Mouse (Mus musculus) gastrocnemius, postnatal 25 days (tissue): ENCODE data around the gene Ech1. TPM values are rescaled to one million over a fixed set of nuclear protein-coding genes. Genes with fewer than 3 reads are reported as not detected.

Experiments
- DNase-seq: peaks from one replicate; pipeline ENCODE4 v3.0.0; 2022
- total RNA-seq, 2 experiments: library from RNA; stranded (reverse); gene quantifications; 1 replicate in 1 of 2; 2 replicates in 1 of 2; pipeline ENCODE4 v1.2.3; 2021

Ech1 gene
- total RNA-seq, 2 experiments from 2014 or later: 185 to 241 TPM

DNA sequence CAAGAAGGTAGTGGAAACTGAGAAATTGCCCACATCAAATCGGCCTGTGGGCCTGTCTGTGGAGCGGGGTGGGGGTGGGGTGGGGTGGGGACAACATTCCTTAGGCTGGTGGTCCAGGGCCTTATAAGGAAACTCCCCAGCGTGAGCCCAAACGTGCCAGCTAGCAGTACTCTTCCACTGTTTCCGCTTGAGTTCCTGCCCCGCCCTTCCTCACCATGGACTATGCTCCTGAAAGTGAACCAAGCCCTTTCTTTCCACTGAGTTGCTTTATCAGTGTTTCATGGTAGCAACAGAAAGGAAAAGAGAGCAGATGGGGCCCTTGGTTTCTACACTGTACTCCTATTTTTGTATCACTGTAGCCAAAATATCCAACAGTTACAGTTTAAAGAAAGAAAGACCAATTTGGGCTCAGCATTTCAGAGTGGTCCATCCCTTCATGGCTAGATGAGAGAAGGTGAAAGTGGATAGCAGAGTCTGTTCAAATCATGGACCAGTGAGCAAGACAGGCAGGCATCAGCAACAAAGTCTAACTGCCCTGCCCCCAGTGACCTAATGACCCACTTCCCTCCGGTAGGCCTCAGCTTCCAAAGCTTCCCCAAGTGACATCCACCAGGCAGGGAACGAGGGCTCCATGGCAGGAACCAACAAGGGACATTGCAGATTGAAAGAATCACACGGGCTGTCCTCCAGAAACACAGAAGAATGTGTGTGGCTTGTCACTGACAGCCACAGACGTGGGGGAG, 22.0 kb upstream of the Ech1 start:
- no peak for DNase-seq

- no peak for DNase-seq
Observed at GRCm38 (mm10) chr7:28803756-28804155, 21.3 kb upstream of the Ech1 start.

DNA sequence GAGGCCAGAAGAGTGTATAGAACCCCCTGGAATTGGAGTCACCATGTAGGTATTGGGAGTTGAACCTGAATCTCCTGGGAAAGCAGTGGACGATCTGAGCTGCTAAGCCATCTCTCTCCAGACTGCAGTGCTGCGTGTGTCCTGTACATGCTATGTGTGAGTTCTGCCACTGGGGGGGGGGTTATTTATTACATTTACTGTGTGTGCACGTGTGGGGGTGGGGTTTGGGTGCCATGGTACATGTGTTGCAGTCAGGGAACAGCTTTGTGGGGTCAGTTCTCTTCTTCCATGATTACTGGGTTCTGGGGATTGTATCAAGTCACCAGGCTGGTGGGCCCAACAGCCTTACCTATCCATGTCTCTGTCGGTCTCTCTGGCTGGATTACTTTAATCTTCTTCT, 18.1 kb upstream of the Ech1 start:
- DNase-seq: no peak

- DNase-seq: peak; percentile 53
Observed at GRCm38 (mm10) chr7:28807641-28808220, 17.3 kb upstream of the Ech1 start.

GRCm38 (mm10) chr7:28808221-28808941, 16.6 kb upstream of the Ech1 start, which contains the start of gene Hnrnpl:
Hnrnpl (plus strand) TSS chr7:28808541.
- DNase-seq: no peak

DNA sequence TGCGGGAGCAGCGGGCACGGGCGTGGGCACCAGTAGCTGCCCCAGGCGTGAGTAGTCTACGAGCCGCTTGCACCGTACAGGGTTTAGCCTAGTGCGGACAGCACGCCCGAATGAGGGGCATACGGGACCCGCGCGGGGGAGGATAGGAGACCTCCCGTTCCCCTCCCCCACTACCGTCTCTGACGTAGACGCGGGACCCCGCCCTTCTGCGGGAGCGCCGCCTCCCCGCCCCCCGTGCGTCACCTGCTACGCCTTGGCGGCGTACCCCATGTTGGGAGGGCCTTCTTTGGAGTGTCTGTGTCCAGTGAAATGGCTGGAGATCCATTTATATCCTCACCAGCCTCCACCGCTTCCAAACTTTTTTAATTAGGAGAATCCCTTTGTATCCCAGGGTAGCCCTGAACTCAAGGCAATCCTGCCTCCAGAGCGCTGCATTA, 16.0 kb upstream of the Ech1 start:
- DNase-seq: peak; percentile 95

- peak; percentile 62 for DNase-seq
Observed at GRCm38 (mm10) chr7:28809401-28810089, 15.5 kb upstream of the Ech1 start.

DNA sequence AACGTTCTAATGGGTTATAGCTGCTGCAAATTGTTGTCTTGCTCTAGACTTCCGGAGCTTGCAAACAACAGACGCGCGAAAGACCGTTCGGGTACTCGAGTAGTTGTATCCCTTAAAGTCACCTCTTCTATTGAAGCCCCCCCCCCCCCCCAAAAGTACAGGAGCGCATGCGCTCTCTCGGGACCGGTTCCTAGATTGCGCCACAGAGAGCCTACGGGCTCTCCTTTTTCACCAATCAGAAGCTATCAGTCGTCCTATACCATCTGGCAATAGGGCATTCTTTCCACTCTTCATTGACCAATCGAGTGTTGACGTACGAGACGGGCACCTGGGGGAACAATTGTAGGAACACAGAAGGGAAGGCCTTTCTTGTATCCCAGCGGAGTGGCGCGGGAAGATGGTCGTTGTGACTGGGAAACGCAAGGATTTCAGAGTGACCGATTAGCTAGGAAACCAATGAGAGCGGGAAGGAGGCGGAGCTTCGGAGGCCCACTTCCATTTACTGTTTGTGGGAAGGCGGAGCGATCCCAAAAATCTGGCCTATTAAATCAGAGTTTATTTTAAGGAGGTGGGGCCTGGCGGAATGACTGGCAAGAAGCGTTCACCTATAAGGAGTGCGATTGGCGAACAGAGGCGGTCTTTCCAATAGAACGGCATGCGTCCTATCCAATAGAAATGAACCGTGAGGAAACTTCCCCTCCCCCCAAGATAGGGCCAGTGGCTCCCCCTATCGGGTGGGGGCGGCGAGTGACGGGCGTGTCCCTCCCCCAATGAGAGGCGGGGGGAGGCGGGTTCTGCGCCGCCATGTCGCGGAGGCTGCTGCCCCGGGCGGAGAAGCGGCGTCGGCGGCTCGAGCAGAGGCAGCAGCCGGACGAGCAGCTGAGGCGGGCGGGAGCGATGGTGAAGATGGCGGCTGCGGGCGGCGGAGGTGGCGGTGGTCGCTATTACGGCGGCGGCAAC, 14.6 kb upstream of the Ech1 start:
- DNase-seq: peak; percentile 99

GRCm38 (mm10) chr7:28811228-28811627, 13.8 kb upstream of the Ech1 start:
- peak; percentile 94 for DNase-seq

DNA sequence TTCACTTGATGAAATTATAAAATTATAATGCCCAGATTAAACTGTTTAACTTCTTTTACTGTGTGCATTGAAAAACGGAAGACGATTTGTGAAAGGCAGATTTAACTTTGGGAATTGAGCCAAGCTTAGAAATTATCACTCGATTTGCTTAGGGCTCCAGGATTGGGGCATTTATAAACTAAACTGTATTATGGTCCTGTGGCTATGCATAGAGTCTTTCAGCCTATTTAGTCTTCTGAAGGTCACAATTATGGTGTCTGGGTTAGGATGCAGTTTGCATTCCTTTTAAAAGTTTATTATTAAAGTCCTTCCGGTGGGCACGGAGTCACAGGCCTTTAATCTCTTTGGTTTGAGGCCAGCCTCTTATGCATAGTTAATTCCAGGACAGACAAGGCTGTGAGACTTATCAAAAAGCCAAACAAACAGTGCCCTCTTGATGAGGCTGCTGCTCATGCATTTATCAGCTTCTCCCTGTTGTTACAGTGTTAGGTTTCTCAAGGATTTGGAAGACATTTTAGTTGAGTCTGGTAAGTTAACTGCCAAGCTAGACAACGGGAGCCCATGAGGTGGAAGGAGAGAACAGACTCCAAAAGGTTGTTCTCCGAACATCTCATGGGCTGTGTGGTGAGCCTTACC, 13.3 kb upstream of the Ech1 start:
- no peak for DNase-seq

- DNase-seq: no peak
Observed at GRCm38 (mm10) chr7:28812436-28812835, 12.6 kb upstream of the Ech1 start.

- no peak for DNase-seq
Observed at GRCm38 (mm10) chr7:28812949-28813348, 12.1 kb upstream of the Ech1 start.

DNA sequence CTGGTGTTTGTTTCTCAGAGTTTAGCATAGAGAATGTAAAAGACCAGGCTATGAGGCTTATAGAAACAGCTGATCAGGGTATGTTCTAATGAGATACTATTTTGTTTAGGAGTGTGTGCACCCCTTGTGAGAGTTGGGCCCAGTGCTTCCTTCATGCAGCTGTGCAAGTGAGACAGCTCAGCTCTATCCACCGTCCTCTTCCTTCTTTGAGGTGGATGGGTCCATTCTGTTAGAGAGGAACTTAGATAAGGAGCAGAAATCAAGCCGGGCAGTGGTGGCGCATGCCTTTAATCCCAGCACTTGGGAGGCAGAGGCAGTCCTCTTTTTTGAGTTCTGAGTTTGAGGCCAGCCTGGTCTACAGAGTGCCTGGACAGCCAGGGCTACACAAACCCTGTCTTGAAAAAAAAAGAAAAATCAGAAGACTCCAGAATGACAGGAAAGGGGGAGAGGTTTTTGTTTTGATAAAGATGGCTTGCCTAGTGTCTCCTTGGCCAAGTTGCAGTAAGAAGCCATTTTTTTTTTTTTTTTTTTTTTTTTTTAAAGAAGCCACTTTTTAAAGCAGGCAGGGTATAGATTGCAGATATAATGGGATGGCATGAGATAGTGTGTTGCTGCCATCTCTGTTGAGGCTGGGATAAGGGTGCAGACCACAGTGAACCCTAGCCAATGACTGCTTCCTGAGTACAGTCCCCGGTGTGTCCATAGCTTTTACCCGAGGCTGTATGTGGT, 10.5 kb upstream of the Ech1 start:
- DNase-seq: no peak

DNA sequence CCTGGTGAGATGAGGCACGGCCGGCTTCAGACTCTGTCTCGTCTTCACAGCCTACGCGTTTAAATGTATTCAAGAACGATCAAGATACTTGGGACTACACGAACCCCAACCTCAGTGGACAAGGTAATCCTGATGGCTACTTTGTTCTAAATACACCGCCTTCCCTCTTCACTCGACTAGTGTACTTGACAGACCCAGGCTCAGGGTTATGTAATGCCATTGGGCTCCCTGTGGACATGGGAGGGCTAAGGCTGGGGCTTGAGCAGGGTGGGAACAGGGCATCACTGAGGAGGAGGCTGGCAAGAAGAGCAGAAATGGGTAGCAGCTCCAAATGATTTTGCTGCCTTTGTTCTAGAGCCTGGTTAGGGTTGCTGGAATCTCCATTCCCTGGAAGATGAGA, 9.8 kb upstream of the Ech1 start:
- no peak for DNase-seq

DNA sequence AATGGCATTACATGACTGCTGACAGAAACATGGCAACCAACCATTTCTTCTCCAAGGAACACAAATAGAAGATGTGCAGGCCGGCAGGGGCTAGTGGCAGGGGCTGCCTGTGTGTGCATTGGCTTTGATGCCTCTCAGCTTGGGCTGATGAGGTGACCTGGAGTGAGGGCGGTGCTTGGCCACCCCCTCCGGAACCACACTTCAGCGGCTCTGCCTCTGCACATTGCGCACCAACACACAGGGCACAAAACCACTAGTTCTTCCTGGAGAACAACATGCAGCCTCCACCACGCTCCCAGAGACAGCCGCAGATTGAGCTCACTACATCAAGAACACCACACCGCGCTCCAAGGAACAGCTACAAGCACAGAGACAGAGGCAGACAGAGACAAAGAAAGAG, 8.8 kb upstream of the Ech1 start:
- no peak for DNase-seq

- no peak for DNase-seq
Observed at GRCm38 (mm10) chr7:28816920-28817319, 8.1 kb upstream of the Ech1 start.

DNA sequence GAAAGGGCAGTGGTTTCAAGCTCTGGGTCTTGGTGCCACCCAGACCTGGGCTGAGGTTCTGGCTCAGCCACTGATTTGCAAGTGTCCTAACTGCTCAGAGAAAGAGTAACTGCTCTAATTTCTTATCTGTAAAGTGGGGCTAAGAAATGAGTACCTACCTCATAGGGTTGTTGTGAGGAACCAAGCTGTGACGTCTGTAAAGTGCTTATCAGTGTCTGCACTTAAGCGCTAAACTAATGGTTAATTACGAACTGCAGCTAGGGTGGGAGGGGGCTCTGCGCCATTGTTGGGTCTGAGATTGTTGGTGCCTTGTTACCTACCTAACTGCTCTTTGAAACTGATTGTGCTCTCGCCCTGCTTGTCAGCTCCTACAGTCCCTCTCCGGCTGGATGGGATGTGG, 7.5 kb upstream of the Ech1 start:
- no peak for DNase-seq

GRCm38 (mm10) chr7:28817957-28818356, 7.1 kb upstream of the Ech1 start:
- DNase-seq: no peak

DNA sequence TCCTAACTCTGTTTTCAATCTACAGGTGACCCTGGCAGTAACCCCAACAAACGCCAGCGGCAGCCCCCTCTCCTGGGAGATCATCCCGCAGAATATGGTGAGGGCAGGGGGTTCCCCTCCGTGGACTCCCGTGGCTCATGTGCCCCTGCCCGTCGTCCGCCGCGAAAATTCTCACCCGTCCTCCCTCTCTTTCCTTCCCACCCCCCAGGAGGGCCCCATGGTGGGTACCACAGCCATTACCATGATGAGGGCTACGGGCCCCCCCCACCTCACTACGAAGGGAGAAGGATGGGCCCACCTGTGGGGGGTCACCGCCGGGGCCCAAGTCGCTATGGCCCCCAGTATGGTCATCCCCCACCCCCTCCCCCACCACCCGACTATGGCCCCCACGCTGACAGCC, 6.6 kb upstream of the Ech1 start:
- no peak for DNase-seq

DNA sequence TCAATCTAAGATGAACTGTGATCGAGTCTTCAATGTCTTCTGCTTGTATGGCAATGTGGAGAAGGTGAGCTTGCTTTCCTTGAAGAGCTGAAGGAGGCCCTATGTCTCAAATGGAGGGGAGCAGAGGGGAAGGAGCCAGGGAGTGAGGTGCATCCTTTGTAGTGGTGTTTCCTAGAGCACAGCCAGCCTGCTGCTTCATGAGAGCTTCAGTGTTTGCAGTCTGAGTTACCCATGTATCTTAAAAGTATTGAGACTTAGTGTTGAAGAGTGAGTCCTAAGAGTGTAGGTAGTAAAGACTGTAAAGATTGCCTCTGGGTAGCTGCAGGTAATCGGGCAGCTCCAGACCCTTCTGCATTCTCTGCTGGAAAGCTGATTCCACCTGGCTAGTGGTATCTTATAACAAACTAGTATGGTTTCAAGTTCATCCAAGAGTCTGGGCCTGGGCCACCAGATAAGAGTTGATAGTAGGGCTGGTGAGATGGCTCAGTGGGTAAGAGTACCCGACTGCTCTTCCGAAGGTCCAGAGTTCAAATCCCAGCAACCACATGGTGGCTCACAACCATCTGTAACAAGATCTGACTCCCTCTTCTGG, 6.1 kb upstream of the Ech1 start:
- DNase-seq: no peak
